Mouse (Mus musculus): ENCODE measurements around the gene Tmem60. TPM values are rescaled to one million over a fixed set of nuclear protein-coding genes. Genes with fewer than 3 reads are reported as not detected.

Tmem60 gene
- total and polyA plus RNA-seq, 3 experiments, result 2.1 to 21.4 (median 17.3) TPM

DNA sequence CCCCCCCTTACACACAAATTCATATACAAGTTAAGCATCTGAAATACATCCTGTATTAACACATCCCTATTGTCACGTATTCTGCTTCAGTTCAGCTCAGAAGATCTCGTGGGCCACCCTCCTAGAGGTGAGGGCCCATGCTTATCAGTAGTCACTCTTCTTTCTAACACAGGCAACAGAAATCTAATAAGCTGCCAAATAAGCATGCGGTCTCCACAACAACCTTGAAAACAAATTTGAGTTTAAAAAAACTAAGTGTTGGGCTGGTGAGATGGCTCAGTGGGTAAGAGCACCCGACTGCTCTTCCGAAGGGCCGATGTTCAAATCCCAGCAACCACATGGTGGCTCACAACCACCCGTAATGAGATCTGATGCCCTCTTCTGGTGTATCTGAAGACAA lies 24.2 kb downstream of the Tmem60 start:
- DNase-seq, result no peak

DNA sequence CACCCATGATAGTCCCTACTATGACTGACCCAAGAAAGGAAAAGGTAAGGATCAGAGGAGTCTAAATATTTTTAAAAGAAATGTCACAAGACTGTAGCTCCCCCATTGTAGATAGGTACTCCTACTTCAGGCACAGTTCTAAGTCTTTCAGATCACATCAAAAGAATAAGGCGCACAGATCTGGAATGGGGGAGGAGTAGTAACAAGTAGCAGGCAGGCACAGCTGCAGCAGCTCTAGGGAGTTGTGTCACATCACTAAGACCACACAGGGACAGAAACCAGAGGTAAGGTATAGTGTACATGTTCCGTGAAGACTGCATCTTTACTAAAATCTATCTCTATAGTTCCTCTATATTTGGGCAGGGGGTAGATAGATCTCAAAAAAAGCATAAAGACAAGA lies 29.8 kb downstream of the Tmem60 start:
- DNase-seq, result no peak

DNA sequence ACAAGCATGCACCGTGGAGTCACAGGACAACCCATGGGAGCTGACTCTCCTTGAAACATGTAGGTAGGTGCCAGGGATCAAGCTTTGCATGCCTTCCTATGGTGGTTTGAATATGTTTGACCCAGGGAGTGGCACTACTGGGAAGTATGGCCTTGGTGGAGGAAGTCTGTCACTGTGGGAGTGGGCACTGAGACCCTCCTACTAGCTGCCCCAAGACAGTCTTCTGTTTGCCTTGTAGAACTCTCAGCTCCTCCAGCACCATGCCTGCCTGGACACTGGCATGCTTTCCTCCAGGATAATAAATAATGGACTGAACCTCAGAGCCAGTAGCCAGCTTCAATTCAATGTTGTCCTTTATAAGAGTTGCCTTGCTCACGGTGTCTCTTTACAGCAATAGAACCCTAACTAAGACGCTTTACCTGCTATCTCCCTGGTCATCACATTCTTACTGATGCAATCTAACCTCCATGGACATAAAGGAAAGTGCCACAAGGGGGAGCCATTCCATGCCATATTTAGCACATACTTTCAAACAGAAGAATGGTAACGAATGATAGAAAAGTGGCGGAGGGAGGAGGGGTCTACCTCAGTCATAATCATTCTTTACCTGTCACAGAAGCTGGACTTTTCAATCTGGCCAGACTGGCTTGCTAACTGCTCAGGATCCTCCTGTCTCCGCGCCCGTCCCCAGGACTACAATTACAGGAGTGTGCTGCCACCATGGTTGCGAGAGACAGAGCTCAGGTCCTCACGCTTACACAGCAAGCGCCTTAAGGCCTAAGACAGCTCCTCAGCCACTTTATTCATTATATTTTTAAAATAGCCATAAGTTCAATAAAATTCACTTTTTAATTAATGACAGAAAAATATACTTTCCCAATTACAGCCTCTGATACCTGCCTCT lies 31.6 kb downstream of the Tmem60 start:
- DNase-seq, result peak; percentile 62

DNA sequence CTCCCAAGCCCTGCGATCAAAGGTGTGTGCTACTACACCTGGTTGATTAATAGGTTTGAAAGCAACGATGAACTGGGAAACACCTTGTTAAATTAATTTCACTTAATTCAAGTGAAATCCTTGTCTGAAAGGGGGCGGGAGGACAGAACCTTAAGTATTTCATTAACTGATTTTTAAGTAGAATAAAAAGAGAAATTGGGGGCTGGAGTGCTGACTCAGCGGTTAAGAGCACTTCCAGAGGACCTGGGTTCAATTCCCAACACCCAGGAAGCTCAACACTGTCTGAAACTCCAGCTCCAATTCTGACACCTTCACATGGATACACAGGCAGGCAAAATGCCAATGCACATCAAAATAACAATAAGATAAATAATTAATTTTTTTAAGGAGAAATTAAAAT lies 37.0 kb downstream of the Tmem60 start:
- no peak for DNase-seq

DNA sequence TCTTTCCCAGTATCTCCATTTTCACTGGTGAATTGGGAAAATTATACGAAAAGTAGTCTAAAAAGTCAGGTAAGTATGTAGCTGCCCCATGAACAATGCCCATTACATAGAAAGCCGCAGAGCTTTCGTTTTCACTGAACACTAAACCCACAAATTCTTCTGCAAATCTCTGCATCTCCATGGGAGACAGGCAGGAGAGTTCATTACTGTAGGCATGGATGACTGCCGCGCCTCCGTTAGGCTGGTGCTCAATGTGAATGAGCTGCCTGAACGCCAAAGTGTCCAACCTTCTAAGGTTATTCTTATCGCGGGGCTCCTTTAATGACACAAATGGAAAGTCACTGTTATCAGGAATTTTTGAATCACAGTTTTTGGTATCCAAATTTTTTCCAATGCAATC lies 37.6 kb downstream of the Tmem60 start:
- DNase-seq, result no peak

DNA sequence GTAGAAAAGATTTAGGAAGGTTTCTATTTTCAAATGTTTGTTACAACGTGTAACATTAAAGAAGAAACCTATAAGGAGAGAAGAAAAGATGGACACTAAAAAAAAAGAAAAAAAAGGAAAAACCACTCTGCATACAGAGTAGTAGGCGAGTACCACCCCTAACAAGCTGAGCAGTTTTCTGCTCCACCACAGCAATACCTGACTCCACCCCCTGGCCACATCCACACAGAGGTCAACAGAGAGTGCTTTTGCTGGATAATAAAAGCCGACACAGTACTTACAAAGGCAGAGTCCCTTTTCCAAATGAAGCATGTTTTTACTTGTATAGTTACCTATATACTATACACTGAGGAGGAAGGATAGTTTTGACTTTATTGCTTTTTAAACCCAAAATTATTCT lies 42.6 kb downstream of the Tmem60 start:
- DNase-seq, result no peak

DNA sequence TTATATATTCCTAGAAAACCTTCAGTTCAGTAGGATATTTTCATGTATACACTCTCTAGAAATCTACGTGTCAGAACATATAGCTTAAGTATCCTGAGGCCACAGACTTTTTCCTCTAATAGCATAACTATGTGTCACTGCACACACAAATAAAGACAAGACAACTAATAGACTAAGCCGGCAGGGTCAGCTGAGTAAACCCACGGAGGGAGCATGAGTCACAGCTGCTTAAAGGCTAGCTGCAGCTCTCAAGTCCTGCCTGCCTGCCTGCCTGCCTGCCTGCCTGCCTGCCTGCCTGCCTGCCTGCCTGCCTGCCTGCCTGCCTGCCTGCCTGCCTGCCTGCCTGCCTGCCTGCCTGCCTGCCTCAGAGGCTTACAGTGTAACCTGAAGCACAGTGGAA lies 43.5 kb downstream of the Tmem60 start:
- DNase-seq, result peak; percentile 78

DNA sequence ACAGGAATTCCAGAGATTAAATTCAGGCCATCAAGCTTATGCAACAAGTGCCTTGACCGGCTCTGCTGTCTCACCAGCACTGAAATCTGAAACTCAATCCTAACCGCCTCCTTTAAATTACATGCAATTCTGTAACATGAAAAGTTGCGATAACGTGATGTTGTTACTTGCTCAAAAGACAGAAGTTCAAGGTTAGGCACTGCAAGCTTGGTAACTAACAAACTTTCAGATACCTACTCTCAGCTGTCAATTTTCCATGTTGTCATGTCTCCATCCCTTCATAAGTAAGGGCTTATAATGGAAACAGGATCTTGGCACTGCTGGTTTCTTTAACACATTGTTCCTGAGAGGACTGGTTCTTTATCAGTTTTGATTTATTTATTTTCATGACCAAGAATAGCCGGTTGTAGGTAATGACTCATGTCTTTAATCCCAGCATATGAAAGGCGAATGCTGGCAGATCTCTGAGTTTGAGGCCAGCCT lies 47.7 kb downstream of the Tmem60 start:
- peak; percentile 23 for DNase-seq

DNA sequence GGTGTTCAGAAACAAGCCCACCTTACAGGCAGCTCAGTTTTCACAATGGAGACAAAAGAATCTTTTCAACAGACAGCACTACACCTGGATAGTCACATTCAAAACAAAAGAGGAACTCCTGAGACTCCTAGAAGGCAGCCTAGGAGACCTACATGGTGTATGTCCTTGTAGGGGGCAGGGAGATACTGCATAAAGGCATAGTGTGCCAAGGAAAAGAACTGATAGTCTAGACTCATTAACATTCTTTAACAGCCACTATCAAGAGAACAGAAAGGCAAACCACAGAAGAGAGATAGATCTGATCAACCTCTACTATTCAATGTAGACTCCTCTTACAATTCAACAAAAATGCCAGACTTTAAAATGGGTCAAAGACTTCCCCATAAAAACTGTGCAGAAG lies 48.4 kb downstream of the Tmem60 start:
- DNase-seq, result no peak

DNA sequence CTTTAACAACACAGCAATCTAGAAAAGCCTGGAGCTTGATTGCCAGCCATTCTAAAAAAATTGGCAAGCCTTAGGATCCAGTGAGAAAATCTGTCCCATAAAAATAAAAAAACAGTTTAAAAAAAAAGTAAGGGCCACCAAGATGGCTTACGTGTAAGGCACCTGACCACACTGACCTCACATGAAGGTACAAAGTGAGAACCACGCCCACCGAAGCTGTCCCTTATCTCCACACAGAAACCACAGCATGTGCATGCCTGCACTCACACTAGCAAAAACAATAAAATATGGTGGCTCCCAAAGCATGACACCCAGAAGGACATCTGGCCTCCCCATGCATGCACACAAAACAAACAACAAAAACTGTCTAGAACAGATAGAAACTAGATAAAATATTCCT lies 49.3 kb downstream of the Tmem60 start:
- DNase-seq, result no peak

DNA sequence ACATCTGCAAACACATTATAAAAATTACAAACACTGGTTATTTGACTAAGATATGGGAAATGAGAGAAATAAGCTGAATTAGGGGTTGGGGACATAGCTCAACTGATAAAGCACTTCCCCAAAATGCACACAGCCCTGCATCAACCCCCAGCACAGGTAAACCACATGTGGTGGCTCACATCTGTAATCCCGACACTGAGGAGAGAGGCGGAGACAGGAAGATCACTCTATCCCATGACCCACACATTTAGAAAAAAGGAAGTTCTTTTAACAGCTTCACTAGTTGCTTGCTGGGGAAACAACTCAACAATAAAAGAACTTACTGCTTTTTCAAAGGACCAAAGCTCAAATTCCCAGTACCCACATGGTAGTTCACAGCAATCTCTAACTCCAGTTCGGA lies 50.6 kb downstream of the Tmem60 start:
- DNase-seq, result no peak

DNA sequence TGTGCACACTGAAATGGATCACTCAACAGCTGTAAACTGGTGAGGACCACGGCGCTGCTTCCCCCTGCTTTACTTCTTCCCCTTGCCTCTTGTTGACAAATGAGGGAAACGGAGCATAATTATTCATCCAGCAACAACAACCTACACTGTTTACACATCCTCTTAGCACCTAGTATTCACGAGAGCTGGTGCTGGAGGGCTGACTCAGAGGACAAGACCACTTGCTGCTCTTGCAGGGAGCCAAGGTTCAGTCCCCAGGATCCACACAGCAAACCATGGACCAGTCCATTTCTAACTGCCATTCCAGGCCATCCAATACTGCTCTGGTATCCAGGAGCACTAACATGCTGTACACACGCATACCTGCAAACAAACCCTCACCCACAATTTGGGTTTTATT lies 53.9 kb downstream of the Tmem60 start:
- no peak for DNase-seq

Other genes starting within 250 kb of the Tmem60 start
- 10 to 100 TPM in 1 of 2 experiments, 1 to 10 TPM in 1; 9.0 to 11.0 TPM for gene Phtf2, start 67 bp upstream of the Tmem60 start, total RNA-seq (2021)
- gene Phtf2, start 67 bp upstream of the Tmem60 start, polyA plus RNA-seq (2012; rRNA removed), result 0.52 and 0.56 TPM in 2 replicates
- 10 to 100 TPM; 11.7 to 14.6 TPM for gene Rsbn1l, start 74.2 kb downstream of the Tmem60 start, total RNA-seq (2021)
- 4.5 and 4.9 TPM in 2 replicates for gene Rsbn1l, start 74.2 kb downstream of the Tmem60 start, polyA plus RNA-seq (2012; rRNA removed)
- gene Ptpn12, start 173.7 kb downstream of the Tmem60 start, total RNA-seq (2021), result 10 to 100 TPM; 47.4 to 54.4 TPM
- gene Ptpn12, start 173.7 kb downstream of the Tmem60 start, polyA plus RNA-seq (2012; rRNA removed), result 20.2 and 21.6 TPM in 2 replicates

All from adrenal gland, adult 2 months (tissue).